Mouse (Mus musculus) forebrain, embryonic 10.5 days (tissue): ENCODE data around the gene Als2cl. TPM values are rescaled to one million over a fixed set of nuclear protein-coding genes. Genes with fewer than 3 reads are reported as not detected.

Source experiments
- DNase-seq: peaks from one replicate; pipeline ENCODE4 v3.0.0-alpha.2; 2017; ENCODE audit warnings: low spot score; ENCODE audit errors: extremely low spot score
- H3K27ac ChIP-seq: fragments of 300-500 bp; sonication (generic); 2 replicates; pipeline ENCODE4 v1.5.1; 2016; ENCODE audit warnings: mild to moderate bottlenecking
- H3K27me3 ChIP-seq: fragments of 300-500 bp; sonication (generic); 2 replicates; pipeline ENCODE4 v1.6.1; 2016; ENCODE audit warnings: mild to moderate bottlenecking; ENCODE audit not compliant: poor library complexity, severe bottlenecking
- H3K36me3 ChIP-seq: fragments of 300-500 bp; sonication (generic); replicated peaks from 2 replicates; pipeline ENCODE4 v1.6.1; 2016; ENCODE audit warnings: mild to moderate bottlenecking, moderate library complexity
- H3K4me1 ChIP-seq: fragments of 300-500 bp; sonication (generic); 2 replicates; pipeline ENCODE4 v1.6.1; 2016
- H3K4me3 ChIP-seq: fragments of 300-500 bp; sonication (generic); 2 replicates; pipeline ENCODE4 v1.5.1; 2016; ENCODE audit warnings: mild to moderate bottlenecking, moderate library complexity
- H3K9me3 ChIP-seq: fragments of 300-500 bp; sonication (generic); 2 replicates; pipeline ENCODE4 v1.6.1; 2016; ENCODE audit warnings: mild to moderate bottlenecking, moderate library complexity
- WGBS: fragments of 180-500 bp; shearing (Covaris S2); methylation state at CpG from one replicate; pipeline ENCODE4 v1.1.7; 2016; 5-methylcytosine and 5-hydroxymethylcytosine counted together
- microRNA-seq: library from miRNA; unstranded; fragments of <30 nt; microRNA quantifications from one replicate; pipeline ENCODE4, GENCODE M21; 2017
- polyA plus RNA-seq: library from polyadenylated mRNA; unstranded; fragments of >200 nt; fragmentation: Nextera tagmentation; extraction: Ambion mirVana; gene quantifications from 2 replicates; pipeline ENCODE4 v1.2.1, GENCODE M21; 2016

The Als2cl gene
- polyA plus RNA-seq, 1 experiment from 2014 or later, result 0.97 TPM

GRCm38 (mm10) chr9:110945343-110945742, 65.7 kb downstream of the Als2cl start:
- Histone ChIP-seq H3K27ac (no peak overlapping the region), H3K4me3 (no peak overlapping the region), H3K4me1 (peaks cover 37% of the 10 kb centered on the region), H3K9me3 (no peaks in the 10 kb centered on the region), H3K27me3 (peaks cover 77% of the 10 kb centered on the region), H3K36me3 (no peaks in the 10 kb centered on the region)
- WGBS, result 27% methylated on average over 18 of the region's 18 CpGs
- no peak for DNase-seq

- Histone ChIP-seq H3K36me3 (no peaks in the 10 kb centered on the region), H3K4me1 (peaks cover 37% of the 10 kb centered on the region), H3K4me3 (peak within 1 kb of the TSS; percentile 34), H3K27ac (peak within 1 kb of the TSS; percentile 72), H3K9me3 (no peaks in the 10 kb centered on the region), H3K27me3 (peaks cover 80% of the 10 kb centered on the region)
- WGBS, result 10% methylated on average over 11 of the region's 11 CpGs
- no peak for DNase-seq
Measured at GRCm38 (mm10) chr9:110945926-110946325, 66.3 kb downstream of the Als2cl start, which contains the start of gene Tdgf1. Tdgf1 (minus strand) TSS chr9:110946158.

GRCm38 (mm10) chr9:110946548-110947044, 66.9 kb downstream of the Als2cl start:
- peaks cover 37% of the 10 kb centered on the region for H3K4me1 ChIP-seq
- WGBS, result 4% methylated on average over 20 of the region's 20 CpGs
- peak overlapping the region; percentile 34 for H3K4me3 ChIP-seq
- no peaks in the 10 kb centered on the region for H3K9me3 ChIP-seq
- peaks cover 86% of the 10 kb centered on the region for H3K27me3 ChIP-seq
- peak overlapping the region; percentile 72 for H3K27ac ChIP-seq
- DNase-seq, result peak; percentile 43
- H3K36me3 ChIP-seq, result no peaks in the 10 kb centered on the region

- Histone ChIP-seq H3K27ac (peak overlapping the region; percentile 72), H3K27me3 (peaks cover 93% of the 10 kb centered on the region), H3K4me3 (peak overlapping the region; percentile 34), H3K4me1 (peaks cover 37% of the 10 kb centered on the region), H3K9me3 (no peaks in the 10 kb centered on the region), H3K36me3 (no peaks in the 10 kb centered on the region)
- DNase-seq, result peak; percentile 50
- 2% methylated on average over 6 of the region's 6 CpGs for WGBS
Measured at GRCm38 (mm10) chr9:110947261-110947661, 67.6 kb downstream of the Als2cl start.

GRCm38 (mm10) chr9:110947900-110948299, 68.2 kb downstream of the Als2cl start:
- 12% methylated on average over 6 of the region's 6 CpGs for WGBS
- peaks cover 93% of the 10 kb centered on the region for H3K27me3 ChIP-seq
- H3K27ac ChIP-seq, result 0 out of 2 replicates have a peak overlapping the region, but pooled peaks have one; percentile 72
- peaks cover 37% of the 10 kb centered on the region for H3K4me1 ChIP-seq
- H3K36me3 ChIP-seq, result no peaks in the 10 kb centered on the region
- H3K4me3 ChIP-seq, result no peak overlapping the region
- no peaks in the 10 kb centered on the region for H3K9me3 ChIP-seq
- DNase-seq, result no peak

- Histone ChIP-seq H3K4me3 (no peak overlapping the region), H3K27me3 (peaks cover 93% of the 10 kb centered on the region), H3K4me1 (peaks cover 43% of the 10 kb centered on the region), H3K36me3 (no peaks in the 10 kb centered on the region), H3K9me3 (no peaks in the 10 kb centered on the region), H3K27ac (no peak overlapping the region)
- DNase-seq, result no peak
- WGBS, result 65% methylated on average over 8 of the region's 8 CpGs
Measured at GRCm38 (mm10) chr9:110948813-110949310, 69.2 kb downstream of the Als2cl start.

- Histone ChIP-seq H3K36me3 (no peaks in the 10 kb centered on the region), H3K27ac (no peak overlapping the region), H3K4me1 (peaks cover 44% of the 10 kb centered on the region), H3K27me3 (peaks cover 92% of the 10 kb centered on the region), H3K4me3 (no peak overlapping the region), H3K9me3 (no peaks in the 10 kb centered on the region)
- 96% methylated on average over 3 of the region's 3 CpGs for WGBS
- DNase-seq, result no peak
Measured at GRCm38 (mm10) chr9:110950109-110950508, 70.4 kb downstream of the Als2cl start.

Small RNA genes lying within 50 kb of the gene (microRNA-seq; reads per million reads assigned to microRNA genes)
- gene Gm24269, result not detected

Other genes starting within 250 kb of the Als2cl start
- 1.4 and 2.0 TPM in 2 replicates for gene Nbeal2, start 225.7 kb upstream of the Als2cl start, polyA plus RNA-seq
- gene Ccdc12, start 223.4 kb upstream of the Als2cl start, polyA plus RNA-seq, result 178 and 183 TPM in 2 replicates
- 0.27 and 0.54 TPM in 2 replicates for gene Myl3, start 138.0 kb upstream of the Als2cl start, polyA plus RNA-seq
- 19.2 and 23.0 TPM in 2 replicates for gene Pth1r, start 132.7 kb upstream of the Als2cl start, polyA plus RNA-seq
- gene Prss42, start 81.7 kb upstream of the Als2cl start, polyA plus RNA-seq, result not detected in 2 replicates
- gene Prss44, start 65.9 kb upstream of the Als2cl start, polyA plus RNA-seq, result not detected in 2 replicates
- gene Prss43, start 53.2 kb upstream of the Als2cl start, polyA plus RNA-seq, result not detected in 2 replicates
- not detected in 2 replicates for gene Prss45, start 45.3 kb upstream of the Als2cl start, polyA plus RNA-seq
- gene Prss46, start 35.4 kb upstream of the Als2cl start, polyA plus RNA-seq, result not detected in 2 replicates
- 0.76 and 1.1 TPM in 2 replicates for gene Prss50, start 21.9 kb upstream of the Als2cl start, polyA plus RNA-seq
- 0.14 and 0.26 TPM in 2 replicates for gene Tmie, start 243 bp downstream of the Als2cl start, polyA plus RNA-seq
- not detected in 2 replicates for gene Fam240a, start 37.0 kb downstream of the Als2cl start, polyA plus RNA-seq
- gene Tdgf1, start 66.3 kb downstream of the Als2cl start, polyA plus RNA-seq, result 0.34 and 0.61 TPM in 2 replicates
- gene Lrrc2, start 71.7 kb downstream of the Als2cl start, polyA plus RNA-seq, result 0.09 TPM in 1 of 2 replicates, not detected in the other
- 0.27 TPM in 1 of 2 replicates, not detected in the other for gene Rtp3, start 110.7 kb downstream of the Als2cl start, polyA plus RNA-seq
- gene Ltf, start 139.4 kb downstream of the Als2cl start, polyA plus RNA-seq, result not detected in 2 replicates
- 0.74 TPM in 2 replicates for gene Ccrl2, start 177.6 kb downstream of the Als2cl start, polyA plus RNA-seq
- gene Lrrfip2, start 237.7 kb downstream of the Als2cl start, polyA plus RNA-seq, result 41.8 and 42.1 TPM in 2 replicates